Mouse (Mus musculus): ENCODE measurements around the gene Slc30a7.

DNA sequence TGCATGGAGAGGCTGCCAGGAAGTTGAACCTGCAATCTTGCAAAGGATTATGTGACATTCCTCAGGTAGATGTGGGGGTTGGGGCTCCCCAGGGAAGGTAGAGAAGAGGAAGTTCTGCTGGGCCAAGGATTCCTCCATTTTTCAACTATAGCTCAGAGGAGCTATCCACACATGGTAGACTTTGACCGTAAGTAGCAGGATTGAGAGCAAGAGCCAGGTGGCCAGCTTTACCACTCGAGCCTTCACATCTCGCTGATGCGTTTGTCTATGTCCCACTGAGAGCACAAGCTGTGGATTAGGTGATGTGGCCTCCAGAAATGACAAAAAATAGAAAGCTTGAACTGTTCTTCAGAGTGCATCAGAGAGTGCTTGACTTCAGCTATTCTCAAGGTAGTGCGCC, 11.9 kb upstream of the Slc30a7 start:
- TF ChIP-seq POLR2A (IDR thresholded peaks at IDR 0.05; ENCODE audit: low read depth, low read length) (no peak), CTCF (IDR thresholded peaks at IDR 0.05; ENCODE audit: extremely low read depth, insufficient read depth, insufficient read length, insufficient replicate concordance) (no peak)
